Mouse (Mus musculus) liver, embryonic 12.5 days (tissue): ENCODE measurements around the gene Crygs. TPM values are rescaled to one million over a fixed set of nuclear protein-coding genes. Genes with fewer than 3 reads are reported as not detected.

Experiments used
- ATAC-seq: fragments of 200-750 bp; cut with Nextera tagmentation; 2 replicates; pipeline ENCODE4 v1.8.0; 2017; ENCODE audit warnings: moderate number of reproducible peaks, mild to moderate bottlenecking, moderate library complexity
- H3K27ac ChIP-seq: fragments of 300-500 bp; sonication (generic); 2 replicates; pipeline ENCODE4 v1.5.1; 2016; ENCODE audit warnings: mild to moderate bottlenecking
- H3K27me3 ChIP-seq: fragments of 300-500 bp; sonication (generic); replicated peaks from 2 replicates; pipeline ENCODE4 v1.6.1; 2016; ENCODE audit warnings: mild to moderate bottlenecking, moderate library complexity
- H3K36me3 ChIP-seq: fragments of 300-500 bp; sonication (generic); 2 replicates; pipeline ENCODE4 v1.6.1; 2016; ENCODE audit warnings: mild to moderate bottlenecking, moderate library complexity
- H3K4me1 ChIP-seq: fragments of 300-500 bp; sonication (generic); 2 replicates; pipeline ENCODE4 v1.6.1; 2016
- H3K4me2 ChIP-seq: fragments of 300-500 bp; sonication (generic); 2 replicates; pipeline ENCODE4 v1.6.1; 2016; ENCODE audit warnings: mild to moderate bottlenecking, moderate library complexity
- H3K4me3 ChIP-seq: fragments of 300-500 bp; sonication (generic); 2 replicates; pipeline ENCODE4 v1.5.1; 2016; ENCODE audit warnings: mild to moderate bottlenecking, moderate library complexity
- H3K9ac ChIP-seq: fragments of 300-500 bp; sonication (generic); 2 replicates; pipeline ENCODE4 v1.6.1; 2016; ENCODE audit warnings: mild to moderate bottlenecking, moderate library complexity
- H3K9me3 ChIP-seq: fragments of 300-500 bp; sonication (generic); replicated peaks from 2 replicates; pipeline ENCODE4 v1.6.1; 2016; ENCODE audit warnings: mild to moderate bottlenecking, moderate library complexity
- WGBS: fragments of 180-500 bp; shearing (Covaris S2); methylation state at CpG from one replicate; pipeline ENCODE4 v1.1.7; 2016; ENCODE audit not compliant: insufficient replicate concordance; 5-methylcytosine and 5-hydroxymethylcytosine counted together
- polyA plus RNA-seq: library from polyadenylated mRNA; unstranded; fragments of >200 nt; fragmentation: Nextera tagmentation; extraction: Ambion mirVana; gene quantifications from 2 replicates; pipeline ENCODE4 v1.2.1, GENCODE M21; 2016

Gene Crygs
- polyA plus RNA-seq, 1 experiment from 2014 or later = 0.19 TPM

DNA sequence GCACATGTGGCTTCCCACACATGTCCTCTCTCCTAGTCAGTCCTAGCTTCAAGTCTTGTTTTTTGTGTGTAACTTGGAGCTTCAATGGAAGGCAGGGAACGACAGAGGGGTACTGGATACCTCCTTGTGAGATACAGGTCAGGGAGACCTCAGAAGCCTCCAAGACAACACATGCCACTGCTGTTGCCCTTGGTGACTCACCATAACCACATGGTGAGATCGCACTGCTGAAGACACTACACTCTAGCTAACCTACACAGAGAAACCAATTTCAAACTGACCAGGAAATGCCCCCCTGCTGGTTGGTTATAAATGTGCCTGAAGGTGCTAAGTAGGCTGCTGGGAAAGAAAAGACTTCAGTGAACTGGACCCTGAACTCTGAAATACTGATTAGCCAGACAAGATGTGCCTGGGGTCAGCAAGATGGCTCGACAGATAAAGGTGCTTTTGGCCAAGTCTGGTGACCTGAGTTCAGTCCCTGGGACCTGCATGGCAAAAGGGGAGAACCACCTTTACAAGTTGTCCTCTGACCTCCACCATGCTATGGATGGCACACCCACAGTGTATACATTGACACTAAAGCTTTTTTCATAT, 21.7 kb upstream of the Crygs start:
- WGBS = 86% methylated on average over 3 of the region's 3 CpGs
- ATAC-seq = no peak
- no peak overlapping the region for H3K4me3 ChIP-seq

DNA sequence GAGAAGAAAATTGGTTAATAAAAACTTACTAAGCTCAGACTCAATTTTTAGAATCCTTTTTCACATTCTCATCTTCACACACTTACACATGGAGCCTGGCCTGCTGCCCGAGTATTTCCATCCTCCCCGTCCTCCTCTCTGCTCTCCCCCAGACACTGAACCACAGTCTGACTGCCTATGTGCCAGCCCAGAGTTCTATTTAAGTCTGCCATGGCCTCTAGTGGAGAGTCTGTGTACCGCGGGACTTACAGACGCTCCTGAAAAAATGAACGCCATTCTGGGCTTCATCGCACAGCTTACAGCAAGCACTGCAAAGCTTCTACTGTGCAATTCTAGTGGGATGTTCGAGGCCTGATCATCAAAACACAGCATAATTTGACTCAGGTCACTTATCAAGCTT, 9.4 kb upstream of the Crygs start:
- Histone ChIP-seq H3K4me2 (no peak overlapping the region), H3K27ac (no peak overlapping the region), H3K9ac (no peak overlapping the region), H3K4me3 (no peak overlapping the region), H3K36me3 (peaks cover 88% of the 10 kb centered on the region), H3K9me3 (no peaks in the 10 kb centered on the region), H3K27me3 (no peaks in the 10 kb centered on the region), H3K4me1 (no peaks in the 10 kb centered on the region)
- WGBS = 75% methylated on average over 8 of the region's 8 CpGs
- no peak for ATAC-seq

More for the DNA sequence above, 21.7 kb upstream of the Crygs start:
- peaks cover 79% of the 10 kb centered on the region for H3K36me3 ChIP-seq
- no peak overlapping the region for H3K9ac ChIP-seq
- H3K27me3 ChIP-seq = no peaks in the 10 kb centered on the region
- H3K9me3 ChIP-seq = 0 out of 2 replicates have a peak, but pooled peaks cover 3% of the 10 kb centered on the region
- no peak overlapping the region for H3K4me2 ChIP-seq
- H3K27ac ChIP-seq = no peak overlapping the region
- no peaks in the 10 kb centered on the region for H3K4me1 ChIP-seq

GRCm38 (mm10) chr16:22807468-22808070, 3.8 kb downstream of the Crygs start:
- H3K36me3 ChIP-seq = no peaks in the 10 kb centered on the region
- H3K27me3 ChIP-seq = peaks cover 12% of the 10 kb centered on the region
- H3K9me3 ChIP-seq = no peaks in the 10 kb centered on the region
- H3K27ac ChIP-seq = no peak overlapping the region
- peak overlapping the region; percentile 25; the same call in 1 of the 2 replicates for H3K4me2 ChIP-seq
- no peak overlapping the region for H3K9ac ChIP-seq
- 12% methylated on average over 17 of the region's 17 CpGs for WGBS
- ATAC-seq = no peak
- H3K4me3 ChIP-seq = no peak overlapping the region
- H3K4me1 ChIP-seq = no peaks in the 10 kb centered on the region

GRCm38 (mm10) chr16:22802786-22803185, 8.6 kb downstream of the Crygs start:
- no peak overlapping the region for H3K4me3 ChIP-seq
- H3K9ac ChIP-seq = no peak overlapping the region
- no peaks in the 10 kb centered on the region for H3K4me1 ChIP-seq
- 70% methylated on average over 7 of the region's 7 CpGs for WGBS
- peaks cover 3% of the 10 kb centered on the region for H3K27me3 ChIP-seq
- no peaks in the 10 kb centered on the region for H3K9me3 ChIP-seq
- no peaks in the 10 kb centered on the region for H3K36me3 ChIP-seq
- no peak overlapping the region for H3K4me2 ChIP-seq
- no peak overlapping the region for H3K27ac ChIP-seq
- no peak for ATAC-seq

DNA sequence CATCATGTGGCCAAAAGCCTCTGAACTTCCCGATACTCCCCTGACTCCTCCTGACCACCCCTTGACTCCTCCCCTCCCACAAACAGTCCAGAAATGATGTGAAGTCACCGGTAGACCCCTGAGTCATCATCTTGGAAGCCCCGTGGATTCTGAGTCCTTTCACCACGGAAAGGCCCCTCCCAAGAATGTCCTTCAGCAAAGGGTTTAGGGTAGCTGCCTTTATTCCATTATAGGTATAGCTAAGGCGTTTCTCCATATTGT, 10.6 kb downstream of the Crygs start:
- Histone ChIP-seq H3K4me1 (no peaks in the 10 kb centered on the region), H3K27me3 (peaks cover 6% of the 10 kb centered on the region; the same call in 1 of the 2 replicates), H3K36me3 (no peaks in the 10 kb centered on the region), H3K4me2 (no peak overlapping the region), H3K4me3 (no peak overlapping the region), H3K27ac (no peak overlapping the region), H3K9me3 (no peaks in the 10 kb centered on the region), H3K9ac (no peak overlapping the region)
- no peak for ATAC-seq
- 49% methylated on average over 5 of the region's 5 CpGs for WGBS

DNA sequence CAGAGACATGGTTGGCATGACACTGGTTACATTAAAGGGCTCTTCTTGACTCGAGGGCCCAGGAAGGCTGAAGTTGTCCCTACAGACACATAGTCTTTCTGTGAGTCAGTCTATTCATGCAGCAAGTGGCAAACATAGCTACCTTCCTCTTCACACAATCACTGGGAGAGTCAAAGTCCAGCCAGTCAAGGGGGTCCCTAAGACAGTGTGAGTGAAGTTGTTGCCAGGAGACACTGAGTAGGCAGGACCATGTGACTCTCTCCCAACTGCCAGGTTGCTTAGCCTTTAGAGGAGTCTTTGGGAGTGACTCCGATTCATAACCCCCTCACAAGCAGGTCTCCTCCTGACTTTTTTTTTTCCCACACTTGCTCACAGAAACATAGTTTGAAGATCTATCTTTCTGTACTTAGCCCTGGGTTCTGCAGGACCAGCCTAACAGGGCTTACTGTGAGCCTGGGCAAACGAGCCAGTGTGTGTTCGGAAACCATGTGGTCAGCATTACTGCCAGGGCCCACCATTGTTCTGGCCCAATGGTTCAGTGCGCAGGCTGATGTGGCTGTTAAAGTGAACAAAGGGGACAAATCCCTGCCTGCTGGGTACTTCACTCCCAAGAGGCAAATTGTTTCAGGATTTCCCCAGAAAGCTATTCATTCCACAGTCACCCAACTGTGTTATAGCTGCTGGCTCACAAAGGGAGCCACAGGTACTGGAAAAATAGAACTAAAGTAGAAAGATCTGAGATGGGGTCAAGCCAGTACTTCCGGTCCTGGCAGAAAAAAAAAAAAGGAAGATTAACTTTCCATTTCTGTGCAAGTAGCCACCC, 11.1 kb downstream of the Crygs start:
- ATAC-seq = no peak
- no peaks in the 10 kb centered on the region for H3K4me1 ChIP-seq
- no peaks in the 10 kb centered on the region for H3K36me3 ChIP-seq
- no peaks in the 10 kb centered on the region for H3K9me3 ChIP-seq
- WGBS = 65% methylated on average over 6 of the region's 6 CpGs
- H3K27me3 ChIP-seq = peaks cover 6% of the 10 kb centered on the region; the same call in 1 of the 2 replicates
- H3K27ac ChIP-seq = no peak overlapping the region
- H3K9ac ChIP-seq = no peak overlapping the region
- no peak overlapping the region for H3K4me2 ChIP-seq
- no peak overlapping the region for H3K4me3 ChIP-seq

DNA sequence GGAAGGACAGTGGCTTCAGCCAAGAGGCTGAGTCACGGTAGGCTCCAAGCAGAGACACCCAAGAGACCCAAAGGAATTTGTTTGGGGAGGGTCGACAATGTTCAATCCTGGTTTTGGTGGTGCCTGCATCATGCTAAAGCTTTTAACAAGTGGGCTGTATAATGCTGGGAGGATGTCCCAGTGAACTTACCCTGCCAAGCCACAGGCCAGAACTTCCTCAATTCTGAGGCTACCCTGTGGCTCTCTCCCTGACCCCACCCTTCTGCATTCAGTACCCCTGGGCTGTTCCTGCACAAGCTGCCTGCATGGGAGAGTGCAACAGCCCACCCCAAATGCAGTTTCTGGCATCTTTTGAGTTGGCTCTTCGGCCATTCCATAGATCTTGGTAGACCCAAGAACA, 12.9 kb downstream of the Crygs start:
- Histone ChIP-seq H3K4me3 (no peak overlapping the region), H3K36me3 (no peaks in the 10 kb centered on the region), H3K27ac (no peak overlapping the region), H3K9me3 (no peaks in the 10 kb centered on the region), H3K9ac (no peak overlapping the region), H3K27me3 (peaks cover 6% of the 10 kb centered on the region; the same call in 1 of the 2 replicates), H3K4me1 (no peaks in the 10 kb centered on the region), H3K4me2 (no peak overlapping the region)
- WGBS = 55% methylated on average over 3 of the region's 3 CpGs
- ATAC-seq = no peak

DNA sequence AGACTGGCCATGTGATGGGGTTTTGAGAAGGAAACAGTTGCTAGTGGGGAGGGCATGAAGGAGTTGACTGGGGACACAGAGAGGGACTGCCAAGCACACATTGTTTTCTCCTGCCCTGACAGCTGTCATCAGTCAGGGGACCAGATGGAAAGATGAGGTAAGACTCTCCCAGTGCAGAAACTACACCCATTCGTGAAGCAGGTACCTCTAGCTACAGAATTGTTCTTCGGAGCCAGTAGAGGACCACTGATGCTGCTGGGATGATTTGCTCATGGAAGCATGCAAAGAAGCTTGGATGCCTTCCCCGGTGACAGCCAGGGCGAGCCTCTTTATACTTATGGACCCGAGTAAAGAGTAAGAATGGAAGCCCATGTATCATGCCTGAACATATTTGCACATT, 13.9 kb downstream of the Crygs start:
- WGBS = 60% methylated on average over 5 of the region's 5 CpGs
- Histone ChIP-seq H3K9me3 (no peaks in the 10 kb centered on the region), H3K4me3 (no peak overlapping the region), H3K4me2 (no peak overlapping the region), H3K4me1 (no peaks in the 10 kb centered on the region), H3K27me3 (peaks cover 6% of the 10 kb centered on the region; the same call in 1 of the 2 replicates), H3K27ac (no peak overlapping the region), H3K9ac (no peak overlapping the region), H3K36me3 (no peaks in the 10 kb centered on the region)
- ATAC-seq = no peak

- no peak overlapping the region for H3K27ac ChIP-seq
- WGBS = 81% methylated on average over 3 of the region's 3 CpGs
- H3K9me3 ChIP-seq = no peaks in the 10 kb centered on the region
- ATAC-seq = no peak
- H3K4me2 ChIP-seq = no peak overlapping the region
- H3K4me3 ChIP-seq = no peak overlapping the region
- no peaks in the 10 kb centered on the region for H3K4me1 ChIP-seq
- peaks cover 6% of the 10 kb centered on the region; the same call in 1 of the 2 replicates for H3K27me3 ChIP-seq
- no peak overlapping the region for H3K9ac ChIP-seq
- no peaks in the 10 kb centered on the region for H3K36me3 ChIP-seq
Measured at GRCm38 (mm10) chr16:22795497-22795896, 15.9 kb downstream of the Crygs start.

DNA sequence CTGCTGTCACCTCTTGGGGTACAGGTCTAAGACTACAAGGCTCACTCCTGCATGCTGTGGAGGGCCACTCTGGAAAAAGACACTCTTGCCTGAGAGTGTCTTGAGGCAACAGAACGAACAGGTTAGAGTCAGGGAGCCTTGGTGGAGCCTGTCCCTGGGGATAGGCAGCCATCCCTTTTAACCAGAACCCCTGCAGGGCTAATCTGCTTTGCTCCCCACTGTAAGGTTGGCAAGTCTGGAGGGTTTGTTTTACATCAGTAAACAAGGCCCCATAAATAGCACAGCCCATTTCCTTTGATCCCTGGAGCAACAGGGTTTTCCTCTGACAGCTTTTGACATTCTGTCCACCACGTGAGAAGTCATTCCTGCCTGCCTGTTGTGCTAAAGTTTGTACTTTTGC, 20.1 kb downstream of the Crygs start:
- ATAC-seq = no peak
- H3K9me3 ChIP-seq = no peaks in the 10 kb centered on the region
- no peak overlapping the region for H3K27ac ChIP-seq
- H3K27me3 ChIP-seq = no peaks in the 10 kb centered on the region
- no peak overlapping the region for H3K4me3 ChIP-seq
- no peak overlapping the region for H3K4me2 ChIP-seq
- no peaks in the 10 kb centered on the region for H3K4me1 ChIP-seq
- H3K9ac ChIP-seq = no peak overlapping the region
- WGBS = 28% methylated on average over 2 of the region's 2 CpGs
- H3K36me3 ChIP-seq = no peaks in the 10 kb centered on the region

DNA sequence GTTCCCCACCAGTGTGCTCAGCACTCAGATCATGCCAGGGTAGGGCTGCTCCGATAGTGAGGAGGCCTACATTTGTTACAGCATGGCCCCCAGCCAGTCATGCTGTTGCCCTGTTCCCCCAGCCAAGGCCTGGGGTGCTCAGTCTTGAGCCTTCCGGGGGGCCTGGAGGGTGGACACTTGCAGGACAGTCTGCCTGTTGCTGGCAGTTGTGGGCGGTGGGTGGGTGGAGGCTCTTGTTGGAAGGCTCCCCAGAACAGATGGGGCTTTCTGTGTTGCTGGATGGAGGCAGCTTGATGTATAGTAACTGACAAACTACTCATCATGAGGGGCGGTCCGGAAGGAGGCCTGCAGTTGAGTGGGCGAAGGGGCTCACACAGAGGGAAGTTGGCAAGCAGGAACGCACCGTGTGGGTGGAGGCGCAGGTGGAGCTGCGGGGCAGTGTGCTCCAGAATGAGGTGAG, 21.4 kb downstream of the Crygs start:
- WGBS = 47% methylated on average over 10 of the region's 10 CpGs
- ATAC-seq = no peak
- no peak overlapping the region for H3K4me3 ChIP-seq
- H3K9me3 ChIP-seq = no peaks in the 10 kb centered on the region
- H3K9ac ChIP-seq = no peak overlapping the region
- H3K27ac ChIP-seq = no peak overlapping the region
- no peak overlapping the region for H3K4me2 ChIP-seq
- H3K27me3 ChIP-seq = no peaks in the 10 kb centered on the region
- H3K36me3 ChIP-seq = no peaks in the 10 kb centered on the region
- H3K4me1 ChIP-seq = no peaks in the 10 kb centered on the region

- H3K4me2 ChIP-seq = no peak overlapping the region
- no peaks in the 10 kb centered on the region for H3K4me1 ChIP-seq
- H3K9me3 ChIP-seq = 0 out of 2 replicates have a peak, but pooled peaks cover 2% of the 10 kb centered on the region
- H3K9ac ChIP-seq = no peak overlapping the region
- H3K27ac ChIP-seq = no peak overlapping the region
- no peak overlapping the region for H3K4me3 ChIP-seq
- H3K27me3 ChIP-seq = no peaks in the 10 kb centered on the region
- 58% methylated on average over 5 of the region's 5 CpGs for WGBS
- no peak for ATAC-seq
- H3K36me3 ChIP-seq = no peaks in the 10 kb centered on the region
Measured at GRCm38 (mm10) chr16:22782686-22783085, 28.7 kb downstream of the Crygs start.
